ENCODE assay signal across 7 mouse cellular contexts in genomic region chr2:30471795-30472720, GRCm38 (mm10). TPM values are rescaled to one million over a fixed set of nuclear protein-coding genes. Genes with fewer than 3 reads are reported as not detected.
DNase-seq lines count a peak whose midpoint lies in the region; ATAC-seq lines count a peak whose summit lies in the region.

No protein-coding gene starts in this region.

- H3K36me3 ChIP-seq in limb, embryonic 12.5 days = no peaks in the 10 kb centered on the region
- H3K36me3 ChIP-seq in midbrain, embryonic 14.5 days (ENCODE audit: control insufficient read depth, insufficient read depth, low read length) = no peaks in the 10 kb centered on the region

- peak overlapping the region; percentile 98 for H3K27ac ChIP-seq in limb, embryonic 12.5 days
- peak overlapping the region; percentile 87 for H3K27ac ChIP-seq in midbrain, embryonic 14.5 days (replicated peaks; ENCODE audit: low read depth, low read length)

- peaks cover 35% of the 10 kb centered on the region for H3K4me1 ChIP-seq in limb, embryonic 12.5 days (replicated peaks)
- H3K4me1 ChIP-seq in midbrain, embryonic 14.5 days (ENCODE audit: control insufficient read depth, insufficient read depth, low read length) = peaks cover 32% of the 10 kb centered on the region

- peaks cover 6% of the 10 kb centered on the region; the same call in 1 of the 2 replicates for H3K27me3 ChIP-seq in limb, embryonic 12.5 days
- H3K27me3 ChIP-seq in midbrain, embryonic 14.5 days (ENCODE audit: control insufficient read depth, insufficient read depth, low read length) = no peaks in the 10 kb centered on the region

- ATAC-seq in limb, embryonic 12.5 days (ENCODE audit: insufficient number of reproducible peaks, insufficient read depth, low FRiP score, low TSS enrichment, low read depth) = peak; percentile 57
- no peak for ATAC-seq in midbrain, embryonic 14.5 days (ENCODE audit: low FRiP score, low TSS enrichment)

- peak overlapping the region; percentile 98 for H3K4me2 ChIP-seq in limb, embryonic 12.5 days
- H3K4me2 ChIP-seq in midbrain, embryonic 14.5 days (ENCODE audit: low read length) = peak overlapping the region; percentile 98

- peak overlapping the region; percentile 100 for H3K9ac ChIP-seq in limb, embryonic 12.5 days (replicated peaks)
- peak overlapping the region; percentile 90 for H3K9ac ChIP-seq in midbrain, embryonic 14.5 days (replicated peaks; ENCODE audit: low read length)

- H3K9me3 ChIP-seq in limb, embryonic 12.5 days = no peaks in the 10 kb centered on the region
- H3K9me3 ChIP-seq in midbrain, embryonic 14.5 days (ENCODE audit: control insufficient read depth, low read length) = no peaks in the 10 kb centered on the region

- peak; percentile 89 to 94 for DNase-seq in adrenal gland, adult (ENCODE audit: inconsistent age in 2 of 2, low spot score in 1 of 2)
- DNase-seq in embryo, embryonic 11 days = peak; percentile 93
- DNase-seq in heart, adult 11 months = peak; percentile 99
- DNase-seq in kidney, adult 11 months = peak; percentile 96
- peak; percentile 82 for DNase-seq in midbrain, embryonic 14.5 days
- peak; percentile 32 to 56 for DNase-seq in spleen, postnatal 14 days (ENCODE audit: low spot score in 2 of 2)

- under 1% methylated on average over 46 of the region's 51 CpGs for WGBS in limb, embryonic 12.5 days
- under 1% methylated on average over 45 of the region's 51 CpGs for WGBS in midbrain, embryonic 14.5 days

- peak overlapping the region; percentile 97 for H3K4me3 ChIP-seq in limb, embryonic 12.5 days (replicated peaks)
- peak overlapping the region; percentile 70 for H3K4me3 ChIP-seq in midbrain, embryonic 14.5 days (replicated peaks; ENCODE audit: low read depth, low read length)

RNA-seq across cellular contexts. Expression of gene Ier5l, which starts 2.0 kb away (rescaled TPM):
- 3.6 and 4.5 TPM in 2 replicates for polyA plus RNA-seq in limb, embryonic 12.5 days (2016; fragmentation: Nextera tagmentation; extraction: Ambion mirVana)
- 3.7 and 4.3 TPM in 2 replicates for polyA plus RNA-seq in midbrain, embryonic 14.5 days (2014; fragmentation: Nextera tagmentation; extraction: Ambion mirVana)

RNA-seq across cellular contexts. Expression of gene Ptpa, which starts 56.2 kb away (rescaled TPM):
- polyA plus RNA-seq in limb, embryonic 12.5 days (2016; fragmentation: Nextera tagmentation; extraction: Ambion mirVana) = 154 and 155 TPM in 2 replicates
- polyA plus RNA-seq in midbrain, embryonic 14.5 days (2014; fragmentation: Nextera tagmentation; extraction: Ambion mirVana) = 86.7 and 115 TPM in 2 replicates

RNA-seq across cellular contexts. Expression of gene Crat, which starts 56.4 kb away (rescaled TPM):
- polyA plus RNA-seq in limb, embryonic 12.5 days (2016; fragmentation: Nextera tagmentation; extraction: Ambion mirVana) = 24.4 and 27.5 TPM in 2 replicates
- 22.2 and 24.0 TPM in 2 replicates for polyA plus RNA-seq in midbrain, embryonic 14.5 days (2014; fragmentation: Nextera tagmentation; extraction: Ambion mirVana)

Comparison
In these comparisons a context has a peak if more than half of its experiments do, and no peak if none do; other contexts are left out.
1. DNase-seq: peak in every context shown above with its lines; median percentile 99 in heart, adult 11 months; 96 in kidney, adult 11 months; 93 in embryo, embryonic 11 days; 92 in adrenal gland, adult; 82 in midbrain, embryonic 14.5 days; 44 in spleen, postnatal 14 days.